Mouse (Mus musculus) intestine, postnatal 0 days (tissue): ENCODE results near the gene Cd86. TPM values are rescaled to one million over a fixed set of nuclear protein-coding genes. Genes with fewer than 3 reads are reported as not detected.
A peak's percentile ranks its signal among the peaks of the same experiment; 100 is the strongest.

ENCODE experiments used
- ATAC-seq: fragments of 200-750 bp; cut with Nextera tagmentation; 2 replicates; pipeline ENCODE4 v1.8.0; 2017; ENCODE audit warnings: mild to moderate bottlenecking, moderate TSS enrichment, moderate library complexity
- H3K27ac ChIP-seq: fragments of 300-500 bp; sonication (generic); 2 replicates; pipeline ENCODE4 v1.5.1; 2014; ENCODE audit warnings: mild to moderate bottlenecking, low read depth, low read length, moderate library complexity
- H3K27me3 ChIP-seq: fragments of 300-500 bp; sonication (generic); replicated peaks from 2 replicates; pipeline ENCODE4 v1.6.1; 2014; ENCODE audit warnings: low read length, mixed read lengths; ENCODE audit not compliant: control insufficient read depth, insufficient read depth
- H3K36me3 ChIP-seq: fragments of 300-500 bp; sonication (generic); 2 replicates; pipeline ENCODE4 v1.6.1; 2014; ENCODE audit warnings: mild to moderate bottlenecking, moderate library complexity; ENCODE audit not compliant: control insufficient read depth, insufficient read depth
- H3K4me1 ChIP-seq: fragments of 300-500 bp; sonication (generic); replicated peaks from 2 replicates; pipeline ENCODE4 v1.6.1; 2014; ENCODE audit warnings: antibody characterized with exemption, low read length, mixed read lengths; ENCODE audit not compliant: control insufficient read depth, insufficient read depth
- H3K4me2 ChIP-seq: fragments of 300-500 bp; sonication (generic); replicated peaks from 2 replicates; pipeline ENCODE4 v1.6.1; 2014; ENCODE audit warnings: low read depth, mild to moderate bottlenecking, moderate library complexity
- H3K4me3 ChIP-seq: fragments of 300-500 bp; sonication (generic); 2 replicates; pipeline ENCODE4 v1.5.1; 2014; ENCODE audit warnings: low read depth, low read length
- H3K9ac ChIP-seq: fragments of 300-500 bp; sonication (generic); 2 replicates; pipeline ENCODE4 v1.6.1; 2014; ENCODE audit warnings: mild to moderate bottlenecking, low read depth, low read length
- H3K9me3 ChIP-seq: fragments of 300-500 bp; sonication (generic); 2 replicates; pipeline ENCODE4 v1.6.1; 2016; ENCODE audit warnings: mixed run types; ENCODE audit not compliant: control insufficient read depth
- CTCF ChIP-seq: sonication (generic); IDR thresholded peaks from 2 replicates; pipeline ENCODE4 v1.5.1; 2016; ENCODE audit warnings: low read depth, mild to moderate bottlenecking, control low read depth, antibody characterized with exemption, moderate library complexity
- WGBS: fragments of 180-500 bp; shearing (Covaris S2); extraction: QIAGEN DNeasy Blood & Tissue Kit; methylation state at CpG from one replicate; pipeline ENCODE4 v1.1.7; 2014; 5-methylcytosine and 5-hydroxymethylcytosine counted together
- polyA plus RNA-seq: library from polyadenylated mRNA; unstranded; fragments of >200 nt; fragmentation: Nextera tagmentation; extraction: Ambion mirVana; gene quantifications from 2 replicates; pipeline ENCODE4 v1.2.1, GENCODE M21; 2015

Cd86 gene
- polyA plus RNA-seq, 1 experiment from 2014 or later = 1.6 TPM

DNA sequence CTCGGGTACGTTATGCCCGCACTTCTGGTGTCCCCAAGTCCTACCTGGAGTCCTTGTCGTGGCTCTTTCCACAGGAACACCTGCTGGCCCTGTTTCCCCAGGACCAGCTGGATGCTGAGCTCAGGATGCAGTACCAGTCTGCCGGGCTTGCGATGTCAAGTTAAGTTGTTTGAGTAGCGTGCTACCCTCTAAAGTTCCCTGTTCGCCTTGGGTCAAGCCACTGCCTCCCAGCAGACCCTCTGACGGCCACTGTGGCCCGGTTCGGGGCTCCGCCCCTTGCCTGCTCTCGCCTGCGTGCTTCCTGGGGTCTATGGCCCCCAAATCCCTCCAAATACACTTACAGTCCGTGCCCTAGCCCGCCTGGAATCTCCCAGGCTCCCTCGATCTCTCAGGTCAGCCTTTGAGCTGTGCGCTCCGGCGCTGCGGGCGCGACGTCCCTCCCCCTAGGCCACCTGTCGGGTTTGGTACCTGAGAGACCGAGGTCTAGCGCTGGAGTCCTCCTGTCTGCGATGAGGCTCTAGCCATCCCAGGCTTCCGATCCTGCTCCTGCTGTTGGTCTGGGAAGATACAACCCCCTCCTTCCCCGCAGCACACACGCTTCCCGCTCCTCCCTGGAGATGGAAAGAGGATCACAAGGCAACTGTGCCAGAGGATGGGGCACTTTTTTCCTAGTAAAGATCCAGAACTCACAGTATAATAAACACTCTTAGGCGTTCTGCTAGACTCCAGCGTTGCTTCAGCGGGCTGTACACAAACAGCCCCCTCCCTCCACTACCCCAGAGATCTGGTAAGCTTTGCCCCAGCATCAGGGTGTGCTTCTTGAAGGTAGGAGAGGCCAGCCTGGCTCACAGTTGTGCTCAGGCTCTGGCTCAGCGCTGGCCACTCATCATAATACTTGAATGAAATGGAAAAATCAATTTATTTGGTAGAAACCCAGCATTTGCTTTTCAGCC lies 104.2 kb downstream of the Cd86 start, which contains the start of gene Casr:
TSS of gene Casr (minus strand) at position 756 of the 953 bp plus-strand sequence.
- peak within 1 kb of the TSS; percentile 51 for H3K4me2 ChIP-seq
- H3K36me3 ChIP-seq = no peaks in the 10 kb centered on the region
- H3K9me3 ChIP-seq = no peaks in the 10 kb centered on the region
- H3K4me3 ChIP-seq = peak within 1 kb of the TSS; percentile 18; the same call in 1 of the 2 replicates
- no peak for TF ChIP-seq CTCF
- H3K27me3 ChIP-seq = peaks cover 14% of the 10 kb centered on the region; the same call in 1 of the 2 replicates
- H3K27ac ChIP-seq = no peak within 1 kb of the TSS
- WGBS = 4% methylated on average over 36 of the region's 36 CpGs
- H3K4me1 ChIP-seq = no peaks in the 10 kb centered on the region
- no peak for ATAC-seq
- no peak within 1 kb of the TSS for H3K9ac ChIP-seq

DNA sequence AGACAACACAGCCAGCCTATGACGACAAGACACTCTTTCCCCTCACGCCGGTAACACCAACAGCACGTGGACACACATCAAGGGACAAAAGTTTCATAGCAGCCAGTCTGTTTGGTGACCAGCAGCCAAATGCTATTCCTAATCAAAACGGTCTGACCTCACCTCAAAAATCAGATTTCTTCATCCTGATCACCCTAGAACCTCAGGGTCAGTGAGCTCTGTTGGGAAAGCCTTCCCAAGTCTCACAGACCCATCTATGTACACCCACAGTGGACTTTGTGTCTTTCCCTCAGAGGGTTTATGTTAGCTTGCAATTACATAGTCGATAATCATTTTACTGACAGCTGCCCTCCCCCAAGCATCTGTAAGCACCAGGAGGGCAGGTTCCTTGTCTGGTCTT lies 106.3 kb downstream of the Cd86 start:
- Histone ChIP-seq H3K4me3 (no peak overlapping the region), H3K9me3 (no peaks in the 10 kb centered on the region), H3K4me1 (no peaks in the 10 kb centered on the region), H3K36me3 (no peaks in the 10 kb centered on the region), H3K4me2 (no peak overlapping the region), H3K27me3 (peaks cover 14% of the 10 kb centered on the region; the same call in 1 of the 2 replicates), H3K27ac (no peak overlapping the region), H3K9ac (no peak overlapping the region)
- 63% methylated on average over 6 of the region's 6 CpGs for WGBS
- ATAC-seq = no peak
- TF ChIP-seq CTCF = no peak

DNA sequence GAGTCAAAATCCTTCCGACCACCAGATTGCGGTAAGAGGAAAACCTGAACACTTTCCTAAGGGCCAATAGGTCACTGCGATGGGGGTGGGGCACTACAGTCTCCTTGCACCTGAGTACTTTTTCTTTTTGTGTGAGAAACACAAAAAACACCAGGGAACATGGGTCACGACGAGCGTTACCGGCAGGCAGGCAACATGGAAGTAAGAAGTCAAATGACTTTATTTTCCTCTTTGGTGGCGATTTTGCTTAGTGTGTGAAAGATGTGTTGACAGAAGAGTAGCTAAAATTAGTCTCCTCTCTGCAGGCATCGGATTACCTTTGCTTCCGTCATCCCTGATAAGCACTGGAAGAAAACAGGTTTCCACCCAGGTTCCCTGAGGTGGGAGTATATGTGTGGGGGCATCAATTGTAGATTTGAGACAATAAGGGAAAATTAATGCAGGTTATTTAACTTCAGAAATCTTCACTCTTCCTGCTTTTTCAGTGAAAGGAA lies 110.2 kb downstream of the Cd86 start:
- Histone ChIP-seq H3K36me3 (no peaks in the 10 kb centered on the region), H3K4me1 (no peaks in the 10 kb centered on the region), H3K27ac (no peak overlapping the region), H3K4me2 (no peak overlapping the region), H3K27me3 (no peaks in the 10 kb centered on the region), H3K9ac (no peak overlapping the region), H3K9me3 (no peaks in the 10 kb centered on the region), H3K4me3 (no peak overlapping the region)
- 60% methylated on average over 10 of the region's 10 CpGs for WGBS
- no peak for TF ChIP-seq CTCF
- ATAC-seq = no peak

Other genes with a start within 250 kb of the Cd86 start
- 0.43 TPM in 1 of 2 replicates, not detected in the other for gene Stfa3, start 210.7 kb downstream of the Cd86 start, polyA plus RNA-seq
- gene Casr, start 103.9 kb downstream of the Cd86 start, polyA plus RNA-seq = 0.04 TPM in 1 of 2 replicates, not detected in the other
- 4.7 and 7.5 TPM in 2 replicates for gene Ildr1, start 27.9 kb upstream of the Cd86 start, polyA plus RNA-seq
- gene Slc15a2, start 118.9 kb upstream of the Cd86 start, polyA plus RNA-seq = 7.3 and 12.9 TPM in 2 replicates
- 7.6 and 7.8 TPM in 2 replicates for gene Iqcb1, start 162.3 kb upstream of the Cd86 start, polyA plus RNA-seq
- gene Eaf2, start 208.9 kb upstream of the Cd86 start, polyA plus RNA-seq = 1.0 and 1.1 TPM in 2 replicates
- gene Golgb1, start 209.1 kb upstream of the Cd86 start, polyA plus RNA-seq = 73.7 and 82.0 TPM in 2 replicates